Mouse (Mus musculus) layer of hippocampus, postnatal 36 days (tissue): ENCODE measurements around the gene Cmc2. TPM values are rescaled to one million over a fixed set of nuclear protein-coding genes. Genes with fewer than 3 reads are reported as not detected.

Source experiments
- DNase-seq, 2 experiments: peaks; one replicate each; pipeline ENCODE4 v3.0.0; 2022
- total RNA-seq, 2 experiments: library from RNA; stranded (reverse); gene quantifications; 2 replicates each; pipeline ENCODE4 v1.2.3; 2021

Cmc2 gene
- 10 to 100 TPM; 13.2 to 16.0 TPM for total RNA-seq

DNA sequence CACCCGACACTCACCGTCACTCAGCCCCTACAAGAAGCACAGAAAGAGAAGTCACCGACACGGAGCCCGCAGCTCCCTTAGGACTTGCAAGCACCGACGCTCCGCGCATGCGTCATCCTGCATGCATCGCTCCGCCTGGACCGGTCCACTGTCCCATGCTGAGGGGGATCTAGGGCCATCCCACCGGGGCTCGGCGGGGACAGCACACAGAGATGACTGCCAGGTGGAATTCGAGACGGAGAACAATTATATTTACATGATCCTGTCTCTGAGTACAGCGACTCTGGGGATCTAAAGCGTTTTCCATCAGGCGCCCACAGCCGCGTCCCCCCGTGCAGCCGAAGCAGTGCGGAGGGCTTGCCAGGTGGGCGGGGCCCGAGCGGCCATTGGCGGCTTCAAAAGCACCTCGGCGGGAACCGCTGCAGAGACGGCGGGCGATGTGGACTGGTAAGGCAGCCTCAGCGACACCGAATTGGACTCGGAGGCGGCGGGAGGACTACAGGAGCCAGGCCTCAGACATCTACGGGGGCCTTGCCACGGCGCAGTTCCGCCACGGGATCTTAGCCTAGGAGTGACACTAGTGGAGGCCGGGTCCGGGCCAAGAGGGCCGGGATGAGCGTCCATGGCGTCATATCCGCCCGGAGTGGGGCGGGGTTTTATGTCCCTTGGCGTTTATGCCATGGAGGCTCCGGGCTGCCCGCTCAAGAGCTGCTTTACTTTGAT is at the start of gene Cmc2, which contains the start of gene Cenpn:
Cmc2 (minus strand) TSS at position 119 of the 723 bp plus-strand sequence.
Cenpn (plus strand) TSS at position 394 of the 723 bp plus-strand sequence.
- DNase-seq = peak; percentile 92 to 94

DNA sequence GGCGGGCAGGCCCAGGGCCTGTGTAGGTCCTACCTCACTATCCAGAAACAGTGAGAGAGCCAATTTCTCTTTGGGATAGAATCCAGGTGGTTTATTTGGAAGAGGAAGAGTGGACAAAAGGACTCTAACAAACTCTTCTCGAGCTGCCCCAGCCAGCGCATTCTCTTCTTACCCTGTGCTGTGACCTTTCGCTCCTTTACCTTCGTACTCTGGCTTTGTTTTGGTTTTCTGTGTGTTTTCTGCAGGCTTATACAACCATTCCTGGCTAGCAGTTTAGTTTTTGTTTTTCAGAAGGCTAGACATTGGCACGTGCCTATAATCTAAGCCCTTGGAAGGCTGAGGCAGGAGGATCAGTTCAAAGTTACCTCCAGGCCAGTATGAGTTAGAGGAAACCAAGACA is 48.3 kb upstream of the Cmc2 start:
- DNase-seq = no peak

DNA sequence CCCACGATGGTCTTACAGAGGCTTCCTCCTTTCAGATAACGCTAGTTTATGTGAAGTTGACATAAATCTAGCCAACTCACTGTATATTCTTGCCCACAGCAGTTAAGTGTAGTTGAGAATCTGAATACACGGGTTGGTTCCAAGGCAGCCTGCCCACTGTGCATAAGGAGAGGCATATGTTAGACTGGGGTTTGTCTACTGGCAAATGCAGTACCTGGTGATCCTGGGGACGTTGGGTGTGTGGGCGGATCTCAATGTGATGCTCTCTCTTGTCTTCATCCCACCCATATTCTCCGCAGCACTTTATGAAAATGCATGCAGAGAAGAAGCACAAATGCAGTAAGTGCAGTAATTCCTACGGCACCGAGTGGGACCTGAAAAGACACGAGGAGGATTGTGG is 33.2 kb upstream of the Cmc2 start:
- peak; percentile 69 to 74 for DNase-seq

DNA sequence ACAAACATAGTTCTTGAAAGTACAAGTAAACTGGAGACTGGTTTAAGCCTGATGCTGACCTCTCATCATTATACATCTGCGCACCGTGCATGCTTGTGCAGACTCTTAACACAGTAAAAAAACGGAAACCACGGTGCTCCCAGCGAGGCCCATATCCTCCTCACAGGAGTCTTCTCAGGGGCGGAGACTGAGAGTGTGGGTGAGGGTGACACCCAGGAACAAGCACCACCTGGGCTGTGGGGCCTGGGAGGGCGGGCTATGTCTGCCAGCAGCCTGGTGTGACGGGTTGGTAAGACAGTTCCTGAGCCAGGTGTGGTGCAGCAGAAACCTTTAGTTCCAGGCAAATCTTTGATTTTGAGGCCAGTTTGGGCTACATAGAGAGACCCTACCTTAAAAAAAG is 31.2 kb upstream of the Cmc2 start:
- DNase-seq = no peak

DNA sequence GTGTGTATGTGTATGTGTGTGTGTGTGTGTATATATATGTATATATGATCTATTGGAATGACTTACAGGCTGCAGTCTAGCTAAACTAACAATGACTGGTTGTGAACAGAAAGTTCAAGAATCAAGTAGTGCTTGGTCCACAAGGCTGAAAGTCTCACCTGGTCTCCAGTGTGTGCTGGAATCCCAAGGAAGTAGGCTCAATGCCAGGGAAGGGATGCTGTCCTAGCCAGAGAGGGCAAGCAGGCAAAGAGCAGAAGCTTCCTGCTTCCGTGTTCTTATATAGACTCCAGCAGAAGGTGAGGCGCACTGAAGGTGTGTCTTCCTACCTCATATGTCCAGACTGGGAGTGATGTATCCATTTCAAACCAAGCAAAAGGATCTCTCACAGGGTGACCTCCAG is 30.5 kb upstream of the Cmc2 start:
- DNase-seq = no peak

DNA sequence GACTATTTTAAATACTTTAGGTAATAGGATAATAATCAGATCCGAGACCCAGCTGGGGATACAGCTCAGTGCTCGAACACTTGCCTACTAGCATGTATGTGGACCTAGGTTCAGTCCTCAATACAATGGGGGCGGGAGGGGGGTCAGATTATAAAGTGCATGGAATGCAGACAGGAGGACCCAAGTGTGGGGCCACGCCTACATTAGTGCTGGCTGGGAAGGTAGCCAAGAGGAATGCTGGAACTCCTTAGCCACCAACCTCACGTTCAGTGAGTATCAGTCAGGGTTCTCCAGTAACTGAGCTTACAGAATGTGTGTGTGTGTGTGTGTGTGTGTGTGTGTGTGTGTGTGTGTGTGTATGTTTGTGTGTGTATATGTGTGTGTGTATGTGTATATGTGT is 30.1 kb upstream of the Cmc2 start:
- DNase-seq = no peak

DNA sequence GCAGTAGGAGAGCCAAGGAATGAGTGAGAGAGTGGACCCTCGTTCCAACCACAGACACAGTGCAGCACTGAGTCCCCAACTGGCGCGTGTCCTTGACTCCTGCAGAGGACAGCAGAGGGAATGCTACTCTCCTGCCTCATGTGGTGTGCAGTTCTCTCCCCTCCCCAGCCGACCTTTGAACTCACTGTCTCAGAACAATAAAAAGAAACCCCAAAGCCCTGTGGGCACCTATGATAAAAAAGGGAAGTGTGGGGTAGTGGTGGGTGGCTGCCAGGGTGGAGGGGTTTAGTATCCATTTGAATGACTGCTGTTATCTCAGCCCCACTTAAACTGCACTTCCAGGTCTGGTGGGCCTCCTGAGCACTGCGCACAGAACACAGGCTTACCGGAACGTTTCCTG is 26.3 kb upstream of the Cmc2 start:
- no peak for DNase-seq

DNA sequence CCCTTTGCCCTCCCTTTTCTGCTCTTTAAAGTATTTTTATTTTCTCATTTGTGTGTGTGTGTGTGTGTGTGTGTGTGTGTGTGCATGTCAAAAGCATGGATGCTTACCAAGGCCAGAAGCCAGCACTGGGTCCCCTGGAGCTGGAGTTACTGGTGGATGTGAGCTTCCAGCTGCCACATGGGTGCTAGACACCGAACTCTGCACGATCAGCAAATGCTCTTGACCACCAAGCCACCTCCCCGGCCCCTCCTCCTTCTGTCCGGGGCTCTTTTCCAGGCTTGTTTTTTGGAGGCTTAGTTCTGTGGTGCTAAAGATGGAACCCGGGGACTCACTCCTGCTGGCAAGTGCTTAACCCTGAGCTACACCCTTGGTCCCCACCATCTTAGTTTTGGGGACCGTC is 25.6 kb upstream of the Cmc2 start:
- no peak for DNase-seq

DNA sequence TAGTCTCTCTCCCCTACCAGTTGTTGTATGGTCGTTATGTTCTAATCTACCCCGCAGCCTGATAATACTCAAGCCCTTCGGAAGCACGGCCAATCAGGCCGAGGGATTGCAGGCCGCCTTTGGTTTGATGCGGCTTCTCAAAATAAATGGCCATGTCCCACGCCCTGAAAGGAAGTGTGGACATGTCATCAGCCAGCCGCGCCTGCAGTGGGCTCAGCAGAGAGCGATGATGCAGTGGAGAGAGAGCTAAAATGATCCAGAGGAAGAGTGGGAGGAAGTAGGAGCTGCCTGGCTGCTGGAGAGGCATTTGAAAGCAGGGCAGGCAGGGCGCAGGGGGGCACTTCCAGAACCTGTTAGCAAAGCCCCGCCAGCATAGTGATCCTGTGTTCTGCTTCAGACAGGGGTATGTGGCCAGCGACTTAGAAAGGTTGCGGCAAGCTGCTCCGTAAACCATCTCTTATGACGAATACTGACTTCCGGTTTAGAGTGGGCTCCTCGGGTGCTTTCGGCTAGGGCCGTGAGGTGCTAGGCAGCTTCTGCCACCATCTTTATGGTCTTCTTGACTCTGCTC is 25.1 kb upstream of the Cmc2 start:
- DNase-seq = peak in 1 of 2 experiments; percentile 21

DNA sequence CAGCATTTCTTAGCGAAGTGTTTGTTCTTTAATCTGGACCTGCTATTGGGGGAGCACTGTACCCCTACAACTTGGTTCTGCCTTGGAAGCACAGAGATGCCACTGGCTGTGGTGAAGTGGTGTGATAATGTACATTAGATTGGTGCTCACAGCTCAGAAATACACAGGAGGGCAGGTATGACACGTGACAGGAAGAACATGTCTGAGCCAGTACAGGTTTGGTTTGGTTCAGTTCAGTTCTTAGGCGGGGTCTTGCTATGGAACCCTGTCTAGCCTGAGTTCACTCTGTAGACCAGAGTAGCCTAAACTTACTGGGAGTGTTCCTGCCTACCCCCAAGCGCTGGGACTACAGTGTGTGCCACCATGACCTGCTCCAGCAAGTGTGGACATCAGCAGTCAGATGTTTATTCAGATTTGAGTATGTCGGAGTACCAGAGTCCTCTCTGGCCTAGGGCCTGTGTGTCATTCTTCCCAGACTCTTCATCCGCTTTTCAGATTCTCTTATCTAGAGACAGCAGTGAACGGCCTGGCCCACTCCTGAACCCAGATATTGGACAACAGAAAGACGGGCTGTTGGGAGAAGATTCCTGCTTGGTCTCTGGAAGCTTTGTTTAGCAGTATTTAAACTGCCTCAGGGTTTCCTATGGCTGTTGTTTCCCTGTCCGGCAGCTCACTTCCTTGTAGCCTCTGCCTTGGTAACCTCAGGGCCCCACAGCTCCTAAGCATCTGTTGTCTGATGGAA is 24.1 kb upstream of the Cmc2 start:
- no peak for DNase-seq

DNA sequence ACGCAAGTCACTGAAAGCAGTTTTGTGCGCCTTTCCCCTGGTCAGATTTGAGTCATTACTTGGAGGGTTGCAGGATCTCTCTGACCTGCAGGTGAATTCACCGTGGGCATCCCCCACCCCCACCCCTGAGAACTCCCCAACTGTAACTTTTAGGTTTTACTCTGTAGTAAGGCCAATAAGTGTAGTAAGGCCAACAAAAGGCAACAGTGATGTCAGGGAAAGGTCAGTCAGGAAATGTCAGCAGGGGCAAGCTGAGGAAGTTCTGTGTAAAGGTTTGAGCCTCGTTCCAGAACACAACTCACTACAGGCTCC is 23.1 kb upstream of the Cmc2 start:
- DNase-seq = no peak

DNA sequence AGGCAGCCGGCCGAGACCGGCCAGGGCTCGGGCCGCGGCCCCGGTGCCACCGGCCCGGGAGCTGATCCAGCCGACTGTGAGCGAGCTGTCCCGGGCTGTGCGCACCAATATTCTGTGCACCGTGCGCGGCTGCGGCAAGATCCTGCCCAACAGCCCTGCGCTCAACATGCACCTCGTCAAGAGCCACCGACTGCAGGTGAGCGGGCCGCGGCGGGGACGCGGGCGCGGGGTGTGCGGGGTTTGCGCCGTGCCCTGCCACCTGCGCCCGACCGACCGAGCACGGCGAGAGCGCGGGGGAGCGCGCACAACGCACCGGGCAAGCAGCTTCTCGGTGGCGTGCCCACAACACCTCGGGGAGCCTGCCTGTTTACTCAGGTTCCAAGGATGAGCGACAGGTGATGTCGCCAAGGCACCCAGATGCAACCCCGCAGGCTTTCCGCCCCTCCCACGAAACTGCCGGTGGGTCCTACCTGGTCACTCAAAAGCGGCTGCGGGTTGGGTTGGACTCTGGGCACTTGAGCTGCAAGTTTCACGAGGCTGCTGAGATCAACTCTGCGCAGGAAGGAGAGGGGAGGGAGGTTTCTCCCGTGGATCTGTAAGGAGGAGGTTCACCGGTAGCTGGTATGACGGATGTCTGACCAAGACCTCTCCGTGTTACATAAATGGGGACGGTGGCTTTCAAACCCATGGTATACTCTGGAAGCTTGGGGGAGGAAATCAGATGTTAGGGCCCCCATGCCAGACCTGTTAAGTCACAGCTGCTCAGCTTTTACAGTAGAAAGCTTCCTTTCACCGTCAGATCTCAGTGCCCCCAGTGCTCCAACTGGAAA is 22.5 kb upstream of the Cmc2 start:
- peak; percentile 22 to 41 for DNase-seq

DNA sequence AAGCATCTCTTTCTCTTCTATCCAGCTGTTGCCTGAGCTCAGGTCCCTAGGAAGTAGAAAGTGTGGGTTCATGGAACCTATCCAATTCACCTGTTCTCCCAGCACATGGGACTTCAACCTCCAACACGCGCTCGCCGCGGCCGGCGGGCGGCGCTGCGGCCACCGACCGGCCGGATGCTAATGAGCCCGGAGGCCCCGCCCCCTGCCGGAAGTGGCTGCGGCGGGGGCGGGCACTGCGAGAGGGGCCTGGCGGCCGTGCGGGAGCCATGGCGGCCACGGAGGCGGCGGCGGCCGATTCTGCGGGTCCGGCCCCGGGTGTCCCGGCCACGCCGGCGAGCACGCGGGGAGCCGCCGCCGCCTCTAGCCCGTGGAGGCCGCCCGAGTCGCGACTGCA is 21.9 kb upstream of the Cmc2 start, which contains the start of gene Atmin:
Atmin (plus strand) TSS at position 233 of the 394 bp plus-strand sequence.
- peak; percentile 76 for DNase-seq

DNA sequence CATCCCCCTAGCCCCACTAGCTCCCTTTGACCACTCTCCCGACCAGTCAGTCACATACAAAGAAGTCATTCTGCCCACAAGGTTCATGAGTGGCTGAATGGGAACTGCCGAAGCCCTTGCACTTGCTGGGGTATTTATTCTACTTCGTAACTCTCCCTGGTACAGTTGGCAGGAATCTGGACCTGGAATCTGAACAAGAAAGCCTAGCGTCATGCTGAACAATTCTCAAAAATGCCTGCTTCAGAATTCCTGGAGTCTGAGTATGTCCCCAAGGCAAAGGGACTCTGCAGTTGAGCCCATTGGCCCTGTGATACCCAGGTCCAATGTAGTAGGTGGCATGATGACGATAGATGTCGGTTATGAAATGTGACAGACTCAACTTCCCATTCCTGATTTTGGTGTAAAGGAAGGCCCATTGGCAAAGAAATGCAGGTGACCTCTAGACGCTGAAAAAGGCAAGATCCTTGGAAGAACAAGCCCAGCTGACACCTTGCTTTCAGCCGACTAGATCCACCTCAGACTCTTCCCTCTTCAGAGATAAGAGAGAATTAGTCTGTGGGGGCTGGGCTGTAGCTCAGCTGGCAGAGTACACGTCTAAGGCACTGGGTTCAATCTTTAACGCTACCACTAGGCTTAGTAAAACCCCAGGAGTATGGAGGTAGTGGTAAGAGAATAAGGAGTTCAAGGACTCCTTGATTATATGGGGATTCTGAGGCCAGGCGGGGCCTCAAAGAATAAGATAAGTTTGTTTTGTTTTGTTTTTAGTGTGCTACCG is 21.2 kb upstream of the Cmc2 start:
- DNase-seq = no peak

DNA sequence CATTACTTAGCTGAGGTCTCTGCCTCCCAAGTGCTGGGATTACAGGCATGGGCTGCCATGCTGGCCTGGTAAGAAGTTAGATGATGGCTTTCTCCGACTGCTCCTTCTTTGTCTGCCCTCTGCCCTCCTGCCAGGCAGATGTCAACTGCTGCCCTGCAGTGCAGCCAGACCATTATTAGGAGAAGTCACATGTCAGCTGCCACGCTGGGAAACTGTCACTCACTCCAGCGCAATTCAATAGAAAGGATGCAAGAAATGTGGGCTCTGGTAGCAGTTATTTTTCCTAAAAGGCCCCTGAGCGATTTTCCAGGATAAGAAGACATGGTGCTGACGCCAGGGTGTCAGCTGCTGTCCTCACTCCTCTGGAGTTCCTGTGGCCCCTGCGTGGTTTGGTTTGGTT is 14.3 kb upstream of the Cmc2 start:
- DNase-seq = no peak

DNA sequence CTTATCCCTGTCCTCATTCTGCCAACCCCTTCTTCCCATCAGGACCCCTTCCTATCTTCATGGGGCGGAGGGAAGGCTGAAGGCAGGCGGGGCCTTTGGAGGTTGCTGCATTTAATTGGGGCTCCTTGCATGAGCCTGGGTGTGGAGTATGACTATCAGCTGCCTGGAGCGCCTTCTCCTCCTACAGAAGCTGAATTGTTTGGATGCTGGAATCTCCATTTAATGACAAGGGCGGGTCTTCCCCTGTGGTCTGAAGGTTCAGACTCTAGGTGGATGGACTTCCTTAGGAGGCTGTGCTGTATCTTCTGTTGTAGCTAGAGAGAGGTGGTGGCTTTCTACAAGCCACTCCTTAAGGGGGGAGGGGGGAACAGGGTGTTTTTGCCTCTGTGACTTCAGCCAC is 13.7 kb upstream of the Cmc2 start:
- DNase-seq = no peak

DNA sequence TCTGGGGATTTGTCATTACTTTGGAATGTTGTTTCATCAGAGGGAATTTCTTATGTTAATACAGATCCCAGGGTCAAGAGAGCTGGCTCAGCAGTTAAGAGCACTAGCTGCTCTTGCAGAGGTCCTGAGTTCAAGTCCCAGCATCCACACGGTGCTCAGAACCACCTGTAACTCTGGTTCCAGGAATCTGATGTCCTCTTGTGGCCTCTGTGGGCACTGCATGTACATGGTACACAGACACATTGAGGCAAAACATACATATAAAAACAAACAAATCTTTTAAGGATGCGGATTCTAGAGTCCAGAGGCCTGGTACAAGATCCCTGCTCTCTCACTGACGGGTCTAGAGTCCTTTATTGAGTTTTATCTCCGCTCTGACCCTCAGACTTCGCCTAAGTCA is 7.3 kb upstream of the Cmc2 start:
- no peak for DNase-seq

DNA sequence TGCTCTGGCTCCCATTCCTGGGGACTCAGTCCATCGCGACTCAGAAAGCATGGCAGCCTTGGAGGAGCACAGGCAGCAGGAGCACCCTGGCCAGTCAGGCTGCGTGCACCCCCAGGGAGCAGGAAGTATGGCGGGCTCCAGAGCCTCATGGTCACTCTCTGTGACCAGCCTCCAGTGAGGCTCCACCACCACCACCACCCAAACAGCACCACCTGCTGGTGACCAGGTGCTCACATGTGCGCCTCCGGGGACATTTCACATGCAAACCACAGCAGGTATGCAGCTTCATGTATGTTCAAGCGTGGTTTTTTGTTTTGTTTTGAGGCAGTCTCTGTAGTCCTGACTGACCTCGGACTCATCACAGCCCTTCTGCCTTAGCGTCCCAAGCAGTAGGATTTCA is 6.6 kb upstream of the Cmc2 start:
- DNase-seq = no peak

DNA sequence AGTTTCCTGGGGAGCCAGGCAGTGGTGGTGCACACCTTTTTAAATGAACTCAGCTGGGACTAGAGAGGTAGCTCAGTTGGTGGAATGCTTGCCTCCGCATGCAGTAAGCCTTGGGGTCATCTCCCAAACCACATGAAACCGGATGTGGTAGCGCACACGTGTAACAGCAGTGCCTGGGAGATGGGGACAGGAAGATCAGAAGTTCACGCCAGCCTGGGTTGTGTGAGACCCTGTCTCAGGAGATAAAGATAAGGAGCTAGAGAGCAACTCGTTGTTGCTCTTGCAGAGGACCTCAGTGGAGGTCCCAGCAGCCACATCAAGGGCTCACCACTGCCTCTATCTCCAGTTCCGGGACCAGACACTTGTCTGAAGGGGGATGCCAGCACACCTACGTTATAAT is 2.3 kb upstream of the Cmc2 start:
- no peak for DNase-seq

DNA sequence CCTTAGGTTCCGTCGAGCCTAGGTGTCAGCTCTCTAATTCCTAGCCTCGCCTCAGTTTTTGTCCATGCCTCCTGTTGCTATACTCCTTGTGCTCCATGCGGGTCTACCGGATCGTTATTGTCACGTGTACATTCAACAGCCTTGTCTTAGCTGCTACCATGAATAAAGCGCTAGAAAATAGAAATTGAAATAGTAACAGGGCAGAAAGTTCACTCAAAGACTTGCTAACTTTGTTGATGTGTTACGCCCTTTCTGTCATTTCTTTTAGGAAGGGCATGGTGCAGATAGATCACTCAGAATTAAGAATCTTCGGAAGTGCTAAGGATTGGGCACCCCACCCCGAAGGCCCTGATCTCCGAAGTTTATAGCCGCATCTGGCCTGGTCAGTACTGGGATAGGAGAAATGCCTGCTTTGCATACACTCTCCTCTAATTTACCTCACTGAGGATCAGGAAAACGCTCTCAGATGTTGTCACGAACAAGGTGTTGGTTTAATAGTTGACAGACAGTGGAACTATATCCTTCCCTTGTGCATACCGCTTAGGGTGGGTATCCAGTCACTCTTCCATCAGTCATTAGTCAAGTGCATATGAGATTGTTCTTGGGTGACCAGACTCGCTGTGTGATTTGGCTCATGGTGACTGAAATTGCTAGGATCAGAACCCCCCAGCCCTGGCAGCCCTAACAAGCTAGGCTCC is 954 bp upstream of the Cmc2 start:
- no peak for DNase-seq

DNA sequence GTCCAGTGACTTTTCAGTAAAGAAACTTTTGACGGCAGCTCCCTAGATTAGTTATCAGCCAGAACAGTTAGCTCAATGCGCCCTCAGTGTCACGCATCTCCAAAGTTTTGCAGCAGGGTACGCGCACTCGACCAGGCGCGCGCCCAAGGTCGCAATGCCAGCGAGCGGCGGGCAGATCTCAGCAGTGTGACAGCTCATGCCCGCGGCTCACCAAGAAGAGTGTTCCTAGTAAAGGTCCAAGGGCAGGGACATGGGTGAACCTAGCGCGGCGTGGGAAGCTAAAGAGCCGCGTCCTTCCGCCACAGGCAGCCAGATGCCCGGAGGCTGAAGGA is 284 bp downstream of the Cmc2 start:
- no peak for DNase-seq

DNA sequence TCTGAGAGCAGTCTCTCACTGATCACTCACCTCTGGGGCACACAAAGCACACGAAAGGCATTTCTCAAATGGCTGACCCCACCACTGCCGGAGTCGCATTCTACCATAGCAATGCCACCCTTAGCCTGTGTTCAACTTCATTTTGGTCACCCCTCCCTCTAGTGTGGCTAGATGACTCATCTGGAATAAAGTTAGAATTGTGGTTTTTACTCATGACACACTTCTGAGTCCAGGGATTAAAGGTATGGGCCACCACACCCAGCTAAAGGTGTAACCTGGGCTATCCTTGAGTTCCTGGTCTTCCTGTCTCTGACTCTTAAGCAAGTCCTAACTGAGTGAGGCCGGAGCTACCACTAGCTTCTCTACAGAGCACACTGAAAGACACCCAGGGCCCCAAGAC is 15.4 kb downstream of the Cmc2 start:
- DNase-seq = no peak
